Mouse (Mus musculus) MEL (cell line): ENCODE measurements around the gene Vipr2. TPM values are rescaled to one million over a fixed set of nuclear protein-coding genes. Genes with fewer than 3 reads are reported as not detected.

Source experiments
- DNase-seq: peaks from one replicate; pipeline ENCODE4 v3.0.0; 2011; ENCODE audit warnings: low read depth, low spot score
- H3K27ac ChIP-seq: 2 replicates; pipeline ENCODE4 v1.5.1; 2012; ENCODE audit warnings: low read depth, mild to moderate bottlenecking, control low read depth, low read length, moderate library complexity; ENCODE audit not compliant: control insufficient read depth
- H3K27me3 ChIP-seq, 2 experiments: fragments of 150-350 bp in 1 of 2; sonication (generic) in 1 of 2; 2 replicates each; pipeline ENCODE4 v1.6.1; 2012; ENCODE audit warnings: low read length in 2 of 2, mild to moderate bottlenecking in 2 of 2, improper control_type of control experiment in 1 of 2, moderate library complexity in 1 of 2; ENCODE audit not compliant: insufficient read depth in 2 of 2, control insufficient read depth in 1 of 2
- H3K36me3 ChIP-seq, 2 experiments: 2 replicates each; pipeline ENCODE4 v1.6.1; 2012 to 2014; ENCODE audit warnings: low read length in 2 of 2, improper control_type of control experiment in 1 of 2, inconsistent platforms in 1 of 2, mild to moderate bottlenecking in 1 of 2; ENCODE audit not compliant: insufficient read depth in 2 of 2, control insufficient read depth in 1 of 2
- H3K4me1 ChIP-seq, 2 experiments: fragments of 150-350 bp in 1 of 2; sonication (generic) in 1 of 2; 2 replicates each; pipeline ENCODE4 v1.6.1; 2012; ENCODE audit warnings: low read length in 2 of 2, improper control_type of control experiment in 1 of 2, mild to moderate bottlenecking in 1 of 2; ENCODE audit not compliant: insufficient read depth in 2 of 2, control insufficient read depth in 1 of 2
- H3K4me3 ChIP-seq, 2 experiments: fragments of 150-350 bp in 1 of 2; sonication (generic) in 1 of 2; 2 replicates each; pipeline ENCODE4 v1.5.1; 2012; ENCODE audit warnings: low read depth in 2 of 2, low read length in 2 of 2, mild to moderate bottlenecking in 2 of 2, moderate library complexity in 2 of 2, control low read depth in 1 of 2, improper control_type of control experiment in 1 of 2; ENCODE audit not compliant: control insufficient read depth in 1 of 2, insufficient read depth in 1 of 2
- H3K79me2 ChIP-seq: 2 replicates; pipeline ENCODE4 v1.6.1; 2012; ENCODE audit warnings: mild to moderate bottlenecking, low read length, moderate library complexity; ENCODE audit not compliant: control insufficient read depth, poor library complexity, insufficient read depth
- H3K9ac ChIP-seq: 2 replicates; pipeline ENCODE4 v1.6.1; 2012; ENCODE audit warnings: low read depth, mild to moderate bottlenecking, control low read depth, low read length, moderate library complexity; ENCODE audit not compliant: control insufficient read depth, poor library complexity, severe bottlenecking
- H3K9me3 ChIP-seq: fragments of 150-350 bp; sonication (generic); replicated peaks from 2 replicates; pipeline ENCODE4 v1.6.1; 2012; ENCODE audit warnings: mild to moderate bottlenecking, low read length, improper control_type of control experiment, moderate library complexity; ENCODE audit not compliant: insufficient read depth
- BHLHE40 ChIP-seq: IDR thresholded peaks from 2 replicates; pipeline ENCODE4 v1.6.1; 2012; ENCODE audit warnings: low read depth, mild to moderate bottlenecking, inconsistent platforms, low read length, improper control_type of control experiment, borderline replicate concordance
- CHD1 ChIP-seq: IDR thresholded peaks from 2 replicates; pipeline ENCODE4 v1.6.1; 2012; ENCODE audit warnings: low read depth, mild to moderate bottlenecking, inconsistent platforms, low read length, improper control_type of control experiment
- CHD2 ChIP-seq: IDR thresholded peaks from 2 replicates; pipeline ENCODE4 v1.6.1; 2011; ENCODE audit warnings: low read length, improper control_type of control experiment
- CTCF ChIP-seq, 3 experiments: IDR thresholded peaks in 2 of 3; conservative IDR thresholded peaks in 1 of 3; 2 replicates each; pipeline ENCODE4 v1.5.1; 2011 to 2012; ENCODE audit warnings: low read length in 3 of 3, low read depth in 2 of 3, mild to moderate bottlenecking in 2 of 3, improper control_type of control experiment in 1 of 3, inconsistent platforms in 1 of 3, mixed read lengths in 1 of 3, moderate library complexity in 1 of 3; ENCODE audit not compliant: control insufficient read depth in 1 of 3, insufficient read depth in 1 of 3, poor library complexity in 1 of 3, severe bottlenecking in 1 of 3
- E2F4 ChIP-seq: IDR thresholded peaks from 2 replicates; pipeline ENCODE4 v1.6.1; 2011; ENCODE audit warnings: low read depth, low read length, improper control_type of control experiment, borderline replicate concordance
- ELF1 ChIP-seq: IDR thresholded peaks from 2 replicates; pipeline ENCODE4 v1.6.1; 2014; ENCODE audit warnings: low read depth, mild to moderate bottlenecking, inconsistent platforms, low read length, improper control_type of control experiment, moderate library complexity
- EP300 ChIP-seq, 2 experiments: IDR thresholded peaks; 2 replicates each; pipeline ENCODE4 v1.6.1; 2011; ENCODE audit warnings: improper control_type of control experiment in 2 of 2, low read length in 2 of 2, low read depth in 1 of 2, mild to moderate bottlenecking in 1 of 2
- ETS1 ChIP-seq: IDR thresholded peaks from 2 replicates; pipeline ENCODE4 v1.6.1; 2012; ENCODE audit warnings: low read depth, mild to moderate bottlenecking, inconsistent platforms, low read length, improper control_type of control experiment, moderate library complexity
- GABPA ChIP-seq: IDR thresholded peaks from 2 replicates; pipeline ENCODE4 v1.6.1; 2012; ENCODE audit warnings: low read depth, mild to moderate bottlenecking, inconsistent platforms, low read length, improper control_type of control experiment, moderate library complexity
- GATA1 ChIP-seq: IDR thresholded peaks from 2 replicates; pipeline ENCODE4 v1.6.1; 2011; ENCODE audit warnings: low read depth, low read length, improper control_type of control experiment
- HCFC1 ChIP-seq: IDR thresholded peaks from 2 replicates; pipeline ENCODE4 v1.6.1; 2012; ENCODE audit warnings: low read depth, mild to moderate bottlenecking, inconsistent platforms, low read length, improper control_type of control experiment, moderate library complexity
- JUND ChIP-seq: IDR thresholded peaks from 2 replicates; pipeline ENCODE4 v1.6.1; 2011; ENCODE audit warnings: low read depth, mild to moderate bottlenecking, improper control_type of control experiment, low read length
- KAT2A ChIP-seq: conservative IDR thresholded peaks from 2 replicates; pipeline ENCODE4 v1.6.1; 2012; ENCODE audit warnings: low read depth, low read length, improper control_type of control experiment, inconsistent platforms
- MAFK ChIP-seq: IDR thresholded peaks from 2 replicates; pipeline ENCODE4 v1.6.1; 2011; ENCODE audit warnings: low read depth, mild to moderate bottlenecking, low read length, improper control_type of control experiment, borderline replicate concordance
- MAX ChIP-seq: IDR thresholded peaks from 2 replicates; pipeline ENCODE4 v1.6.1; 2011; ENCODE audit warnings: low read length, improper control_type of control experiment
- MAZ ChIP-seq: IDR thresholded peaks from 2 replicates; pipeline ENCODE4 v1.6.1; 2012; ENCODE audit warnings: low read depth, mild to moderate bottlenecking, inconsistent platforms, low read length, improper control_type of control experiment
- MEF2A ChIP-seq: IDR thresholded peaks from 2 replicates; pipeline ENCODE4 v1.6.1; 2014; ENCODE audit warnings: low read depth, mild to moderate bottlenecking, inconsistent platforms, low read length, improper control_type of control experiment; ENCODE audit not compliant: poor library complexity, insufficient replicate concordance, severe bottlenecking; ENCODE audit errors: extremely low read depth
- MXI1 ChIP-seq: IDR thresholded peaks from 2 replicates; pipeline ENCODE4 v1.6.1; 2011; ENCODE audit warnings: mild to moderate bottlenecking, low read depth, low read length, improper control_type of control experiment
- MYB ChIP-seq: IDR thresholded peaks from 2 replicates; pipeline ENCODE4 v1.6.1; 2011; ENCODE audit warnings: mild to moderate bottlenecking, low read depth, low read length, improper control_type of control experiment
- MYC ChIP-seq: IDR thresholded peaks from 2 replicates; pipeline ENCODE4 v1.6.1; 2011; ENCODE audit warnings: low read depth, mild to moderate bottlenecking, low read length, improper control_type of control experiment, moderate library complexity
- NELFE ChIP-seq: IDR thresholded peaks from 2 replicates; pipeline ENCODE4 v1.6.1; 2011; ENCODE audit warnings: low read depth, low read length, improper control_type of control experiment
- NRF1 ChIP-seq: IDR thresholded peaks from 2 replicates; pipeline ENCODE4 v1.6.1; 2014; ENCODE audit warnings: low read depth, mild to moderate bottlenecking, inconsistent platforms, low read length, improper control_type of control experiment, moderate library complexity; ENCODE audit not compliant: poor library complexity, insufficient read depth, severe bottlenecking
- POLR2A ChIP-seq, 2 experiments: IDR thresholded peaks; 2 replicates each; pipeline ENCODE4 v1.6.1; 2011 to 2012; ENCODE audit warnings: low read length in 2 of 2, mild to moderate bottlenecking in 2 of 2, control low read depth in 1 of 2, improper control_type of control experiment in 1 of 2, low read depth in 1 of 2, moderate library complexity in 1 of 2; ENCODE audit not compliant: control insufficient read depth in 1 of 2, insufficient read depth in 1 of 2, poor library complexity in 1 of 2
- POLR2AphosphoS2 ChIP-seq: IDR thresholded peaks from 2 replicates; pipeline ENCODE4 v1.6.1; 2011; ENCODE audit warnings: low read length, improper control_type of control experiment
- RAD21 ChIP-seq: IDR thresholded peaks from 2 replicates; pipeline ENCODE4 v1.6.1; 2011; ENCODE audit warnings: mild to moderate bottlenecking, low read depth, low read length, improper control_type of control experiment
- RCOR1 ChIP-seq: IDR thresholded peaks from 2 replicates; pipeline ENCODE4 v1.6.1; 2012; ENCODE audit warnings: low read depth, mild to moderate bottlenecking, inconsistent platforms, low read length, improper control_type of control experiment
- SIN3A ChIP-seq: IDR thresholded peaks from 2 replicates; pipeline ENCODE4 v1.6.1; 2012; ENCODE audit warnings: low read length, improper control_type of control experiment, inconsistent platforms
- SMC3 ChIP-seq: IDR thresholded peaks from 2 replicates; pipeline ENCODE4 v1.6.1; 2011; ENCODE audit warnings: low read depth, low read length, improper control_type of control experiment
- TAL1 ChIP-seq: IDR thresholded peaks from 2 replicates; pipeline ENCODE4 v1.6.1; 2012; ENCODE audit warnings: mild to moderate bottlenecking, inconsistent platforms, low read length, moderate library complexity, mixed read lengths
- TBP ChIP-seq: IDR thresholded peaks from 2 replicates; pipeline ENCODE4 v1.8.0; 2011; ENCODE audit warnings: low read depth, low read length, improper control_type of control experiment
- TCF12 ChIP-seq: IDR thresholded peaks from 2 replicates; pipeline ENCODE4 v1.6.1; 2014; ENCODE audit warnings: low read depth, mild to moderate bottlenecking, inconsistent platforms, low read length, improper control_type of control experiment, moderate library complexity
- UBTF ChIP-seq: IDR thresholded peaks from 2 replicates; pipeline ENCODE4 v1.6.1; 2012; ENCODE audit warnings: low read depth, mild to moderate bottlenecking, inconsistent platforms, low read length, improper control_type of control experiment, moderate library complexity, borderline replicate concordance; ENCODE audit not compliant: insufficient read depth
- USF1 ChIP-seq: IDR thresholded peaks from 2 replicates; pipeline ENCODE4 v1.6.1; 2014; ENCODE audit warnings: low read depth, mild to moderate bottlenecking, inconsistent platforms, low read length, improper control_type of control experiment, moderate library complexity
- USF2 ChIP-seq, 2 experiments: IDR thresholded peaks; 2 replicates each; pipeline ENCODE4 v1.6.1; 2011 to 2012; ENCODE audit warnings: improper control_type of control experiment in 2 of 2, low read length in 2 of 2, borderline replicate concordance in 1 of 2, inconsistent platforms in 1 of 2, low read depth in 1 of 2, mild to moderate bottlenecking in 1 of 2; ENCODE audit not compliant: insufficient read depth in 1 of 2
- ZC3H11A ChIP-seq: IDR thresholded peaks from 2 replicates; pipeline ENCODE4 v1.6.1; 2012; ENCODE audit warnings: low read depth, mild to moderate bottlenecking, inconsistent platforms, low read length, improper control_type of control experiment
- ZKSCAN1 ChIP-seq: IDR thresholded peaks from 2 replicates; pipeline ENCODE4 v1.6.1; 2012; ENCODE audit warnings: low read depth, mild to moderate bottlenecking, inconsistent platforms, low read length, improper control_type of control experiment, moderate library complexity
- ZMIZ1 ChIP-seq: IDR thresholded peaks from 2 replicates; pipeline ENCODE4 v1.6.1; 2012; ENCODE audit warnings: low read depth, mild to moderate bottlenecking, inconsistent platforms, low read length, improper control_type of control experiment, moderate library complexity
- ZNF384 ChIP-seq: IDR thresholded peaks from 2 replicates; pipeline ENCODE4 v1.6.1; 2012; ENCODE audit warnings: low read depth, mild to moderate bottlenecking, inconsistent platforms, low read length, improper control_type of control experiment
- polyA plus RNA-seq, 2 experiments: library from polyadenylated mRNA; stranded (reverse) in 1 of 2; unstranded in 1 of 2; fragments of >175 nt in 1 of 2; fragments of >200 nt in 1 of 2; gene quantifications; 2 replicates each; pipeline versions ENCODE4 v1.2.1 to v1.2.4; 2012; ENCODE audit warnings: low replicate concordance in 2 of 2, low read depth in 1 of 2; ENCODE audit not compliant: insufficient read length in 2 of 2, insufficient read depth in 1 of 2, missing spikeins in 1 of 2
- total RNA-seq: library from RNA; depleted of rRNA; stranded (reverse); fragments of 300-350 nt; gene quantifications from 2 replicates; pipeline ENCODE4 v1.2.3, GENCODE M21; 2012

Gene Vipr2
- total and polyA plus RNA-seq, 3 experiments = not detected

DNA sequence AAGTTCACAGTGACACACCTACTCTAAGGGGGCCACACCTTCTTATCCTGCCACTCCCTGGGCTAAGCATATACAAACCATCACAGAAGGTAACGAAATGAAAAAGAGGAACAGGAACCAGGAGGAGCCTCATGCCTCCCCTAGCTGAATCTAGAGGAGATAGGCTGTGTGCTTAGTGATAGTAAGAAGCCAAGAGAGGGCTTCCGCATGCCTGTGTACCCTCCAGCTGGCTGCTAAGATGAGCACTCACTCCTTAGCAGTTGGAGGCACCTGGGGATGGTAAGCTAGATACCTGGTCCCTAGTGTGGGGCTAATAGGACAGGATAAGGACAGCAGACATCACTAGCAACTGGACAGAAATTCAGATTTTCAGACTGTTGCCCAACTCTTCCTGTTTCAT, 64.3 kb downstream of the Vipr2 start:
- Histone ChIP-seq H3K4me1 (peaks cover 0 to 16% of the 10 kb centered on the region in 2 experiments; a peak in 3 of 4 replicates), H3K9me3 (no peaks in the 10 kb centered on the region), H3K79me2 (no peaks in the 10 kb centered on the region), H3K4me3 (no peak overlapping the region), H3K36me3 (0 out of 4 replicates have a peak, but pooled peaks cover 0 to 2% of the 10 kb centered on the region in 2 experiments), H3K27ac (peak overlapping the region; percentile 22; the same call in 1 of the 2 replicates), H3K9ac (no peak overlapping the region), H3K27me3 (no peaks in the 10 kb centered on the region)
- peak; percentile 94 for DNase-seq
- TF ChIP-seq HCFC1 (no peak), ZMIZ1 (no peak), MAZ (no peak), GATA1 (peak; percentile 68), CHD2 (no peak), NRF1 (no peak), TAL1 (peak; percentile 56), GABPA (no peak), MYC (peak; percentile 85), ZNF384 (no peak), MAX (no peak; the same call in 1 of the 2 replicates), MAFK (no peak), E2F4 (no peak), CHD1 (no peak), SIN3A (peak; percentile 36; the same call in 1 of the 2 replicates), SMC3 (no peak), KAT2A (no peak), ETS1 (peak; percentile 69), NELFE (no peak), POLR2A (IDR thresholded peaks at IDR 0.05; ENCODE audit: control insufficient read depth in 1 of 2, insufficient read depth in 1 of 2, low read depth in 1 of 2, low read length in 2 of 2, poor library complexity in 1 of 2) (no peak), BHLHE40 (no peak), UBTF (no peak), JUND (no peak), ELF1 (peak; percentile 57), POLR2AphosphoS2 (no peak), CTCF (IDR thresholded peaks at IDR 0.05 in 2 of 3, conservative IDR thresholded peaks at IDR 0.05 in 1 of 3; ENCODE audit: control insufficient read depth in 1 of 3, insufficient read depth in 1 of 3, low read depth in 2 of 3, low read length in 3 of 3, poor library complexity in 1 of 3, severe bottlenecking in 1 of 3) (no peak), RAD21 (no peak; the same call in 1 of the 2 replicates), MEF2A (no peak), MYB (no peak), EP300 (IDR thresholded peaks at IDR 0.05; ENCODE audit: low read depth in 1 of 2, low read length in 2 of 2) (peak; percentile 78 to 83), USF2 (IDR thresholded peaks at IDR 0.05; ENCODE audit: borderline replicate concordance in 1 of 2, insufficient read depth in 1 of 2, low read depth in 1 of 2, low read length in 2 of 2) (no peak), TBP (peak; percentile 47; the same call in 1 of the 2 replicates), USF1 (no peak), TCF12 (peak; percentile 70), ZC3H11A (no peak), ZKSCAN1 (no peak), MXI1 (peak; percentile 52; the same call in 1 of the 2 replicates), RCOR1 (no peak)
